ENCODE assay signal across 15 mouse cellular contexts in the genomic region with DNA sequence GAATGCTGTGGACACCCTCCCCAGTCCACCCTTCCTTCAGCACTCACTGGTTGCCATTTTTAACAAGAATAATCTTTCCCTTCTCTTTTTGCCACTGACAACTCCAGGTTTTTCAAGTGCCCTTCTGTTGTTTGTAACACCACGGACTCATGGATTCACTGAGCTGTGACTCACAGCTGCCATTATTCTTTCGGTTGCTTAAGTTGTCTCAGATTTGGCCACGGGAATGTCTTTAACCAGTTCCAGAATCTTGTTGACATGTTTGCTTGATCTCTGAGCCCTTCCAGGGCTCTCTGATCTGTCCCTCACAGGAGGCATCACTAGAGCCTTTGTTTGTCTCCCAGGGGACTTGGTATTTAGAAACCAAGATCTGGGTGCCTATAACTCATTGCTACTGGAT.
"Had no signal": no experiment of that assay in that cellular context is flagged by ENCODE, and none has a peak within 500 bp of the region (broad histone marks: within the 10 kb centered on the region; RNA-seq: fewer than 3 reads in every experiment).

No protein-coding gene starts in this region.

- H3K27ac ChIP-seq: left cerebral cortex, adult 2 months; limb, embryonic 15.5 days; liver, embryonic 12.5 days; midbrain, embryonic 15.5 days; neural tube, embryonic 13.5 days; stomach, embryonic 15.5 days had no signal

- H3K36me3 ChIP-seq: limb, embryonic 15.5 days; liver, embryonic 12.5 days; midbrain, embryonic 15.5 days; neural tube, embryonic 13.5 days; stomach, embryonic 15.5 days had no signal

- ATAC-seq: liver, embryonic 12.5 days; midbrain, embryonic 15.5 days had no signal

- H3K9me3 ChIP-seq: limb, embryonic 15.5 days; liver, embryonic 12.5 days; megakaryocyte, embryonic 14.5 days; midbrain, embryonic 15.5 days; neural tube, embryonic 13.5 days; stomach, embryonic 15.5 days had no signal

- H3K27me3 ChIP-seq: limb, embryonic 15.5 days; liver, embryonic 12.5 days; megakaryocyte, embryonic 14.5 days; midbrain, embryonic 15.5 days; neural tube, embryonic 13.5 days; stomach, embryonic 15.5 days had no signal

- DNase-seq: kidney, postnatal 25 days; lung, embryonic 14.5 days; lung, postnatal 10 days; lung, postnatal 4 days; retina, postnatal 1 day; right cerebral cortex, postnatal 14 days; thymus, adult 2 months; thymus, postnatal 25 days had no signal

- H3K4me1 ChIP-seq: limb, embryonic 15.5 days; liver, embryonic 12.5 days; megakaryocyte, embryonic 14.5 days; midbrain, embryonic 15.5 days; neural tube, embryonic 13.5 days; stomach, embryonic 15.5 days had no signal

- H3K4me3 ChIP-seq: left cerebral cortex, adult 2 months; limb, embryonic 15.5 days; liver, embryonic 12.5 days; megakaryocyte, embryonic 14.5 days; midbrain, embryonic 15.5 days; neural tube, embryonic 13.5 days; stomach, embryonic 15.5 days had no signal
